Mouse (Mus musculus): ENCODE measurements around the gene Psme2b. TPM values are rescaled to one million over a fixed set of nuclear protein-coding genes. Genes with fewer than 3 reads are reported as not detected.
"Not testable (repeated sequence)": the region's sequence is repeated elsewhere in the genome, so short reads cannot be mapped to it uniquely, and the experiment has no call there.

The Psme2b gene
- total RNA-seq (2021): 1 to 10 TPM; 1.2 to 1.5 TPM
- long read RNA-seq, experiment 1: 0 reads
- long read RNA-seq, experiment 2: 0 reads

DNA sequence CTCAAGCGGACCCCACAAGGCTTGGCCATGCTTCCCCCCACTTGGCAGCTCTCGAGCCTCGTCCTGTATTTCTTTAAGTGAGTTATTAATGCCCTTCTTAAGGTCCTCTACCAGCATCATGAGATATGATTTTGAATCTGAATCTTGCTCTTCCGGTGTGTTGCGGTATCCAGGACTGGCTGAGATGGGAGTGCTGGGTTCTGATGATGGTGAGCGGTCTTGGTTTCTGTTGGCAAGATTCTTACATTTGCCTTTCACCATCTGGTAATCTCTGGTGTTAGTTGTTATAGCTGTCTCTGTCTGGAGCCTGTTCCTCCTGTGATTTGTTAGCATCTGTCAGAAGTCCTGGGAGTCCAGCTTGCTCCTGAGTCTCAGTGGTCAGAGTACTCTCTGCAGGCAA is at the start of gene Psme2b:
TSS of gene Psme2b (minus strand) at position 101 of the 400 bp plus-strand sequence.
- DNase-seq: not testable (repeated sequence)

DNA sequence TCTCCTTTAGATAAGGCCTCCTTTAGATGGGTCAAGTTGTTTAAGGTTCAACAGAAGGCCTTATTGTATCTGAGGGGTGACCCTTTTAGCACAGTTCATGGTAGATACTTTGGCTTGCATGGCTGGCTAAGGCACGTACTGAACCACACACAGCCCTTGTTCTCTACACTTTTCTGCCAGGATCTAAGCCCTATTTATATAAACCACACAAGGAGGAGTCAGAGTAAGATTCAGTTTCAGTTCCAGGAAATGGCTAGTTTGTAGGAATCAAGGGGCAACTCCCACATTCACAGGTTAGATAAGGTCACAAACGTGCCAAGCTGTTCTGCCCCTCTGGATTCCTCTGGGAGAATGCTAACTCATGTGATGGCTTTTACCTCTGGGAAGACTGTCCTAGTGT is 48.0 kb upstream of the Psme2b start, which contains the start of gene Tgtp1:
TSS of gene Tgtp1 (minus strand) at position 155 of the 400 bp plus-strand sequence.
- not testable (repeated sequence) for DNase-seq

- DNase-seq: not testable (repeated sequence)
Measured at GRCm38 (mm10) chr11:48993296-48993695, 47.3 kb upstream of the Psme2b start.

DNA sequence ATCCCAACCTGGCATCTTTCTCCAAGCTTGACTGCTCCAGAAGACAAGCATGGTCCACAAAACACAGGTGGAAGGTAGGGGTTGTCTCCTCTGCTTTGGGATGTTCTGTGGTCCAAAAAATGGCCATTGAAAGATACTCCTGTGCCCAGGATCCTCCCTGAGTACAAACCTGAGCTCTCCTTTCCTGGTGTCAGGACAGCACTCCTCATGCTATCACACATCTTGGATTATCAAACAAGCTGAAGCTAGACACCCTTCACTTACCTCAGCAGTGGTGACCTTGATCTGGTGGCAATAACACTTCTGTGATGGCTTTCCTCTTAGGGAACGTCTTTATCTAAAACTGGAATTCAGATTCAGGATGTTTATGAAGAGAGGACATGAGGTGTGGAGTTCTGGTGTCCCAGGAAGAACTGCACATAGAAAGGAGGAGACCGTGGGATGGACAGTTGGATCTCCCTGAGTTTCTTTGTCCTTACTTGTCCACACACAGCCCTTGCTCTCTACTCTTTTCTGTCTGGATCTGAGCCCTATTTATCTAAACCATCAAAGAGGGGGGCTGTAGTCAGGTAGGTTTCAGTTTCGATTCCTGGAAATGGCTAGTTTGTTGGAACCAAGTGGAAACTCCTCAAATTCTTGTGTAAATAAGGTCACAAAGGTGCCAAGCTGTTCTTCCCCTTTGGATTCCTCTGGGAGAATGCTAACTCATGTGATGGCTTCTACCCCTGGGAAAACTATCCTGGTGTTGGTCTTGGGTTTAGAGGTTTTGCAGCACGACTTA is 45.9 kb upstream of the Psme2b start, which contains the start of gene Gm12185:
TSS of gene Gm12185 (minus strand) at position 487 of the 781 bp plus-strand sequence.
- DNase-seq: not testable (repeated sequence)

- DNase-seq: not testable (repeated sequence)
Measured at GRCm38 (mm10) chr11:48989981-48990380, 44.0 kb upstream of the Psme2b start.

- not testable (repeated sequence) for DNase-seq
Measured at GRCm38 (mm10) chr11:48988219-48988618, 42.2 kb upstream of the Psme2b start.

DNA sequence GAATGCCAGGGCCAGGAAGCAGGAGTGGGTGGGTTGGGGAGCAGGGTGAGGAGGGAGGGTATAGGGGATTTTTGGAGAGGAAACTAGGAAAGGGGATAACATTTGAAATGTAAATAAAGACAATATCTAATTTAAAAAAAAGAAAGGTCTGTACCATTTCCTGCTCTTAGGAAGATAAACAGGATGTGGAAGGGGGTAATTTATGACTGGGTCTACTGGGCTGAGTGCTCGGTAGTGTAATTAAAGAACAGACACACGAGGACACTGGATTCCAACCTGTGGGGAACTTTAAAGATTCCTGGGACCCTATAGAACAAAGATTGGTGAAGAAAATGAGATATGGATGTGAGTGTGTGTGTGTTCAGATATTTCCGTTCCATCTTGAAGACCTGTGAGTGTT is 36.9 kb upstream of the Psme2b start:
- DNase-seq: not testable (repeated sequence)

DNA sequence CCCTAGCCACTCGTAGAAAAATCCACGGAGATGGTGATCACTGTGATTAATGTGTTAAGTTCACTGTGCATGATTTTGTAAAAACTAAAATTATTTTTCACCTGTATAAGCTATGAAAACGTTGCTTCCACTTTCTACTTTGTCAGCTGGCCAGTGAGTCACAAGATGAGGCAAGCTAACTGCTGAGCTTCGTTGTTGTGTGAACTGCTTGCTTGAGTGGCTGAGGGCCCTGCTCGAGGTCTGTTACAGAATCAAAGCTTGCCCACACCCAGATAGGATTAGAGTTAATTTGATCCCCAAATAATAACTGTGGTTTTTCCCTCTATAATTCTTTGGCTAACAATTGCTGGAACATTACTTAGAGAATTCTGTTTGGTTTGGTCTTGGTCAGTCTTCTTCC is 34.1 kb upstream of the Psme2b start:
- not testable (repeated sequence) for DNase-seq

DNA sequence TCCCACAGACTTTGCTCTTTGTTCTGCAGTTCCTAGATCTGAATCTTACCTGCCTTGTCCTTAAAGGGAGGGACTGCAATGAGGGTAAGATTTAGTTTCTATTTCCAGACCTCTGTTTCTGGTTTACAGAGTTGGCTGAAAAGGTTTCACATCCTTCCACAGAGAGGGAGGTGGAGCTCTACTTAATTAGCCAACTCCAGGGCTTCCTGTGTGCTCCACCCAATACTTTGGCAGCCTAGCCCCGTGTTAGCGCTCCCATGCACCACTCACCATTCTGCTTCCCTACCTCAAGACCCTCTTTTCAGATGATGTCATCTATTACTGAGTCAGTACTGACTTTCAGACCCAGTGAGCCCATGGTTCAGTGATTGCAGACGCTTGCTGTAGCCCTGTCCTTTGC is 33.3 kb upstream of the Psme2b start, which contains the start of gene 9930111J21Rik1:
TSS of gene 9930111J21Rik1 (minus strand) at position 148 of the 400 bp plus-strand sequence.
- DNase-seq: not testable (repeated sequence)

DNA sequence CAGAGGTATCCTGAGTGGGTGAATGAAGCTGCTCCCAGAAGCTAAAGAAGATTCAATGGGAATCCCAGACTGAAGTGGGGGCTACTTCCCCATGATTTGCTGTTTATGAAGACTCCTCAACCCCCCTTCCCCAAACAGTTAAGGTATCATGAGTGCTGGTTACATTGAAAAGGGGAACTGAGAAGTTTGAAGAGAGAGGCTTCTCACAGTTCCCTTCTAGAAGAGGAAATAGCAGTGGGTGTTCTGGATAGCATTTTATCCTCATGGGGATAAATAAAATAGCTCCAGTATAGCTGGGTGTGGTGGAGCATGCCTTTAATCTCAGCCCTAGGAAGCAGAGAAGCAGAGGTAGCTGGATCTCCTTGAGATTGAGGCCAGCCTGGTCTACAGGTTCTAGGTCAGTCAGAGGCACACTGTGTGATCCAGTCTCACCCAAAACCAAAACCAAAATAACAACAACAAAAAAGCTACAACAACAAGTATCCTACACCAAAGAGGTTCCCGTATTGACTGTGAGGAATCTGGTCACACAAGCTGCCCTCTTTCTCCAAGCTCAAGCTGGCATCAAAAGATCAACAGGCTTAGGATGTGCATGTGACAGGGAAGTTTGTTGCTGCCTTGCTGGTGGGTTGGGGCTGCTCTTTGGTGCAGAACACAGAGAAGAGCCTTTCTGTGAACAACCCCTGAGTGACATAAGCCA is 32.4 kb upstream of the Psme2b start, which contains the start of gene Olfr56:
TSS of gene Olfr56 (plus strand) at position 650 of the 700 bp plus-strand sequence.
- not testable (repeated sequence) for DNase-seq

GRCm38 (mm10) chr11:48974686-48975085 is 28.7 kb upstream of the Psme2b start:
- not testable (repeated sequence) for DNase-seq

GRCm38 (mm10) chr11:48939286-48939685 is 6.7 kb downstream of the Psme2b start:
- DNase-seq: not testable (repeated sequence)

- DNase-seq: not testable (repeated sequence)
Measured at GRCm38 (mm10) chr11:48935291-48935690, 10.7 kb downstream of the Psme2b start.

- DNase-seq: not testable (repeated sequence)
Measured at GRCm38 (mm10) chr11:48933923-48934322, 12.1 kb downstream of the Psme2b start.

DNA sequence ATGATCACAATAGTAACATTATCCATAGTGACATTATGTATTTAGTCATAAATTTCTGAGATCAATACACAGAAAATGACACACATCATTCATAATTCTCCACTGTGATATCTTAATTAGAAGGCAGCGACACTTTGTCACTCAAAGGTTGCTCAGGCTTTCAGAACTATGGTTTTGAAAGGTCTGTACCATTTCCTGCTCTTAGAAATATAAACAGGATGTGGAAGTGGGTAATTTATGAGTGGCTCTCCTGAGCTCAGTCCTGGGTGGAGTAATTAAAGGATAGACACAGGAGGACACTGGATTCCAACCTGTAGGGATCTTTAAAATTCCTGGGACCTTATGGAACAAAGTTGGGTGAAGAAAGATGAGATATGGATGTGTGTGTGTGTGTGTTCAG is 12.6 kb downstream of the Psme2b start:
- DNase-seq: not testable (repeated sequence)

GRCm38 (mm10) chr11:48928068-48928467 is 17.9 kb downstream of the Psme2b start:
- DNase-seq: not testable (repeated sequence)

- not testable (repeated sequence) for DNase-seq
Measured at GRCm38 (mm10) chr11:48926437-48926836, 19.6 kb downstream of the Psme2b start.

DNA sequence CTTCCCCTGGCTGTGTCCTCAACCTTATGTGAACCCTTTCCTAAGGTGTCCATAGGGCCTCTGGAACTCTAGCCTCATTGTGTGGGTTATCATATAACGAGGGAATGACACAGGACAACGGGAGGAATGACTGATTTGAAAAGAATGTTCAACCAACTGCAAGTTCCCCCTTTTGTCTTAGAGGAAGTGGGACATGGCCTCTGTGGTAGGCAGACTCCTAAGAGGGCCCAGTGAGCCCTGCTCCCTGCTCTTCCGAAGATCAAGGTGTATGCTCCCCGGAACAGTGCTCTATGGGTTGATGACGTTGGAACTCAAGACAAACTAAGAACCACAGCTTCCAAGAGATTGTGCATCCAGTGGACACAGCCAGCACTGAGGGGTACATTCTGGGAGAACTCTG is 22.2 kb downstream of the Psme2b start:
- DNase-seq: not testable (repeated sequence)

GRCm38 (mm10) chr11:48918380-48918779 is 27.6 kb downstream of the Psme2b start:
- DNase-seq: no peak

DNA sequence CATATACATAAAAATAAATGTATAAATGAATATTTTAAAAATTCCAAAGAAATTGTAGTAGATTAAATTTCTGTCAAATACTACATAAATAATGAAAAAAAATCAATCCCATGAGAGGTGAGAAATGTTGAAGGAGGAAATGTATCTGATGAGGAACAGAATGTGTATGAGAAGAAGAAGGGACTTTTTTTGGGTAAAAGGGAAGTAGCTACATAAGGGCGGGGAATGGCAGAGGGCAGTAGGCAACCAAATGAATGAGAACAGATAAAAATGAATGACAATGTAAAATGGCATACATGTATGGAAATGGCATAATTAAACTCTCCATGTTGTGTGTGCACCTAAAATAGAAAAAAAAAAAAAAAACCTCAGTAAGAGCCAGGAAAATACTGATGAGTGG is 32.4 kb downstream of the Psme2b start:
- no peak for DNase-seq

GRCm38 (mm10) chr11:48908459-48908858 is 37.5 kb downstream of the Psme2b start:
- DNase-seq: no peak

DNA sequence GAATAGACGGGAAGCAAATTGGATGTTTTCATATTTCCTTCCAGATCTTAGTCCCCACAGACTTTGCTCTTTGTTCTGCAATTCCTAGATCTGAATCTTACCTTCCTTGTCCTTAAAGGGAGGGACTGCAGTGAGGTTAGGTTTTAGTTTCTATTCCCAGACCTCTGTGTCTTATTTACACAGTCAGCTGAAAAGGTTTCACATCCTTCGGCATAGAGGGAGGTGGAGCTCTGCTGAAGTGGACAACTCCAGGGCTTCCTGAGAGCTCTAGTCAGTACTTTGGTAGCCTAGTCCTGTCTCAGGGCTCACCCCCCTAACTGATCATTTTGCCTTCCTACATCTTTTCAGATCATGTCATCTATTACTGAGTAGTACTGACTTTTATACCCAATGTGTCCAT is 44.0 kb downstream of the Psme2b start, which contains the start of gene Gm5431:
TSS of gene Gm5431 (minus strand) at position 194 of the 400 bp plus-strand sequence.
- DNase-seq: no peak

DNA sequence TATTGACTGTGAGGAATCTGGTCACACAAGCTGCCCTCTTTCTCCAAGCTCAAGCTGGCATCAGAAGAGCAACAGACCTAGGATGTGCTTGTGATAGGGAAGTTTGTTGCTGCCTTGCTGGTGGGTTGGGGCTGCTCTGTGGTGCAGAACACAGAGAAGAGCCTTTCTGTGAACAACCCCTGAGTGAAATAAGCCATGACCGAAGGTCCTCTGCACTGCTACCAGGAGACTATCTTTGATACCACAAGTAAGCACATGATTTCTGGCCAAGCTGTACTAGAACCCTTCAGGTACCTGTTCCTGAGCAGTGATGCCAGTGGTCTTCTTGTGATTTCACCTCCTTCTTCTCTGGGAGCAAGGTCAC is 44.4 kb downstream of the Psme2b start:
- DNase-seq: not testable (repeated sequence)
